Mouse (Mus musculus) heart, adult 10 weeks (tissue): ENCODE results near the gene Pex26. TPM values are rescaled to one million over a fixed set of nuclear protein-coding genes. Genes with fewer than 3 reads are reported as not detected.

ENCODE experiments used
- polyA plus RNA-seq: library from polyadenylated mRNA; stranded (reverse); fragments of 350-450 nt; fragmentation: Illumina TruSeq; extraction: RNeasy Lipid Tissue Mini Kit (QIAGEN cat#74804); gene quantifications from one replicate; pipeline ENCODE4 v1.2.3, GENCODE M21; 2014; ENCODE audit warnings: low read depth, low replicate concordance

Gene Pex26
- polyA plus RNA-seq: 6.2 TPM

DNA sequence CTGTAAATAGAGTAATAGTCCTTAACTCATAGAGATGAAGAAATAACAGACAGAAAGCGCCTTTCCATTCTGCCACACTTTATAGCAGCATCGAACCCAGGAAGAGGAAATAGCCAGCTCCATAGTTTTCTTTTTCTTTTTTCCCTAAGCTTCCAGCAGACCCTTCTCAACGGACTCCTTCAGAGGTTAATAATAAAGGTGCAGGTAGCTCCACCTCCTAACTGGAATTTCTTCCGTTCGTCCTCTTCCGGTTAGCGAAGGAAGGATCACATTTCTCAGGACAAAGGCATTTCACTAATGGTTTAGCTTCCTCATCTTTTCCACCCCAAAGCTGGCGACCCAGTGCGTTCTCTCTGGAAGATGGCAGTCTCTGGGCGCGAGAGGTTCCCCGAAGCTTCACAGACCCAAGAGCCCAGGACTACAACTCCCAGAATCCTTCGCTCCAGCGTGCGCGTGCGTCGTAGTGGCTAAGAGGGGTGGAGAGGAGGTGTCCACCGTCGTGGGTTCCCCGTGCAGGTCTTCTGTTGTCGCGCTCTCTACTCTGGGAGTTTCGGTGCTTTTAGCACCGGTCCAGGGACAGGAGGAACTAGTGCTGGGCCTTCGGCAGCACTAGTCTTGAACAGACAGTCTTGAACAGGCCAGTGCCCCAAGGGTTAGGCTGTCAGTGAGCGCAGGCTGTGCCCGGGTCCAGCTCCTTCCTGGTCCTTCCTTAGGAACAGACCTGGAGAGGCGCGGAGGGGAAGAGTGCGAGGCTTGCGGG, at the start of gene Pex26:
Gene Pex26, plus strand, starts transcription at position 254 of the 760 bp plus-strand sequence.

DNA sequence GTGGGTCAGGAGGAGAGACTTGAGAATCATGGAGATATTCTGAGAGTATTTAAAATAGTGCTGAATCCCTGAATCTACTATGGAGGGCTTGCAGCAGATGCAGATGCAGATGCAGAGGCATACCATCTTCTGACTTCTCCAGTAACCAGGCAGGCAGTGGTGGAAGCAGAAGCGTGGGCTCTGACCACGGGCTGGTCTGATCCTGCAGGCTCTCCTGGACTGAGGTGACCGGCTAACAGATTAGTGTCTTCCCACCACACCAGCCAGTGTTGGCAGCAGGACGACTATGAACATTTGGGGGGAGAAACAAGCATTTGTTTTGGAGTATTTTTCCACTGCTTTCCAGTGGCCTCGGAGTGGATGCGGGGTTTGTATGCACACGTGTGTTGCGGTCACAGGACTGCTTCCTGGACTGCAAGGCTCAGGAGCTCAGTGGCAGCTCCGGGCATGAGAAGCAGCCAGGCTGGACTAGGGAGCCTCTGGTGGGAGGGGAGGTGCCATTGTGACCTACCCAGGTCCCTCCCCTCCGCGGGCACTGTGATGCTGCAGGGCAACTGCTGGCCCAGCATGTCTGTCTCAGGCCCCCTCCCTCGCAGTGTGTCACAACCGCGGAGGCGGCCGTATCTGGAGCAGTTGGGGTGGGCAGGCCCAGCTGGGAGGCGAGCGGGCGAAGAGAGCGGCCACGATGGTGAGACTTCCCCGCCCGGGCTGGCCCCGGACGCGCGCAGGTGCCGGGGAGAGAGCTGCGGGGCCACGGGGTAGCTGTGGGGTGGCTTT, 26.9 kb downstream of the Pex26 start, which contains the start of gene Tuba8:
Gene Tuba8, plus strand, starts transcription at position 548 of the 777 bp plus-strand sequence.

DNA sequence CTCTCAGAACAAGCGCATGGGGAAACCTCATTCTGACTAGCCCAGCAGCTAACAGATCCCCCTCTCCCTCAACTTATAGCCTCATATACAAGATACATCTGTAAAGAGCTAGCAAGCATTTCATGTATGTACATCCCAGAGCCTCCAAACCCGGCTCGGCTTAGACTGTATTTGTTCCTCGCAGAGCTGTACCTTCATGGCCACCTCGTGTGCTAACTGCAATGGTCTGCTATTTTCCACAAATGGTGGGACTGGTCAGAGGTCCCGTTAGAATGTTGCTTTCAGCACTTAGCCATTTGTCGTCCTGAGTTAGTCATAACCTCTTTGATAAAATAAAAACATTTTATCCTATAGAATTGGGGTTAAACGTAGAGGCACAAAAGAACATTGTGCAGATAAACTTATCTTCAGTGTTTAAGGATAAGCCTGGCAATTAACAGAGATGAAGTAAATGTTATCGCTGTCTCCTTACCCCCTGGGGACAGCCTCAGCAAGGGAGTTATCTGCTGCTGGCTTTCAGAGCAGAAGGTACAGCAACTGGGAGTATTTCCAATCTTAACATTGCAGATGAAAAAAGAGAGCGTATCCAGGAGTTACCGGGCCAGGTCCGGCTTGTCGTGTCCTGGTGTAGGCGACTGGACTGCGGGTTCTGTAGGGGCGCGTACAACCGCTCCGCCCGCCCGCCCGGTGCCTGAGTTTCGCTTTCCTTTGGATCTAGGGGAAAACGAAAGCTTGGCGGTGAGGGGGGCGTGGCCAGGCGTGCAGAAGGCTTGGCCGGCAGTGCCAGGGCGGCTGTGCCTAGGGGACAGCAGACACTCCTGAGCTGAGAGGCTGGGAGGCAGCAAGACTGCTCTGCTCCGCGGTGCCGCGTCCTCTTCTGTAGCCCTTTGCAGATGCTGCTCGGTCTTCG, 61.9 kb downstream of the Pex26 start, which contains the start of gene Usp18:
Gene Usp18, plus strand, starts transcription at position 780 of the 910 bp plus-strand sequence.

Other genes with a start within 250 kb of the Pex26 start
- gene Mical3, start 52.7 kb upstream of the Pex26 start, polyA plus RNA-seq: 69.1 TPM
- 123 TPM for gene Tuba8, start 27.0 kb downstream of the Pex26 start, polyA plus RNA-seq
- 5.1 TPM for gene Usp18, start 62.2 kb downstream of the Pex26 start, polyA plus RNA-seq
- 0.29 TPM for gene Slc6a13, start 116.6 kb downstream of the Pex26 start, polyA plus RNA-seq
- gene Slc6a12, start 159.4 kb downstream of the Pex26 start, polyA plus RNA-seq: not detected